In the genomic region with DNA sequence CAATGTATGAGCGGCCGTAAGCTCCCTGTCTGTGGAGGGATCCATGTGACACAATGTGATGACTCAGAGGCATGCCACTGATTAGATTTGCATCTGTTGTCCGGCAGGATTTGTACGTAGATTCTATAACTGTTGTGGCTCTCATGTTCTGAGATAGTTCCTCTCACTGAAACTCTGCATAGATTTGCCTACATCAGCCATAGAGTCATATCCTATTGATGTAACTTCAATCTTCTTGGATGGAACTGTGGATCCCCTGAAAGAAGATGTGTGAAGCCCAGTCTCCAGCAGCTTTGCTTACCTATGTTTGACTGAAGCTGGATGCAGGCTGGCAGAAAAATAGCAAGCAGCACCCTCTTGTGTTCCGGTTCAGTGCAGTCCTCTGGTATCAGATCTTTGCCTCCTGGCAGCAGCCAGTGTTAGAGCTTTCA, we compare ENCODE assay signal across 10 mouse cellular contexts. TPM values are rescaled to one million over a fixed set of nuclear protein-coding genes. Genes with fewer than 3 reads are reported as not detected.
DNase-seq lines count a peak whose midpoint lies in the region; ATAC-seq and TF ChIP-seq lines count a peak whose summit lies in the region.
"Had no signal": no experiment of that assay in that cellular context is flagged by ENCODE, and none has a peak within 500 bp of the region (broad histone marks: within the 10 kb centered on the region; RNA-seq: fewer than 3 reads in every experiment).

No protein-coding gene starts in this region.

- H3K9ac ChIP-seq in intestine, postnatal 0 days (ENCODE audit: low read depth, low read length): no peak overlapping the region
- H3K9ac ChIP-seq in intestine, embryonic 15.5 days: no peak overlapping the region
- no peak overlapping the region for H3K9ac ChIP-seq in neural tube, embryonic 15.5 days (replicated peaks)

- H3K4me2 ChIP-seq in intestine, postnatal 0 days (replicated peaks; ENCODE audit: low read depth): no peak overlapping the region
- H3K4me2 ChIP-seq in intestine, embryonic 15.5 days (replicated peaks): no peak overlapping the region
- H3K4me2 ChIP-seq in neural tube, embryonic 15.5 days: no peak overlapping the region

- no peaks in the 10 kb centered on the region for H3K79me2 ChIP-seq in macrophage (ENCODE audit: inconsistent target)

- TF ChIP-seq POLR2A in brain, embryonic 14.5 days (IDR thresholded peaks at IDR 0.05; ENCODE audit: borderline replicate concordance, extremely low read depth, insufficient read depth, insufficient read length, poor library complexity, severe bottlenecking): no peak

- no peaks in the 10 kb centered on the region for H3K36me3 ChIP-seq in intestine, postnatal 0 days (ENCODE audit: control insufficient read depth, insufficient read depth)
- H3K36me3 ChIP-seq in intestine, embryonic 15.5 days: no peaks in the 10 kb centered on the region
- no peaks in the 10 kb centered on the region for H3K36me3 ChIP-seq in macrophage (ENCODE audit: inconsistent target)
- H3K36me3 ChIP-seq in neural tube, embryonic 15.5 days: no peaks in the 10 kb centered on the region
- H3K36me3 ChIP-seq: embryonic facial prominence, embryonic 10.5 days; G1E had no signal

- H3K9me3 ChIP-seq in intestine, postnatal 0 days (ENCODE audit: control insufficient read depth): no peaks in the 10 kb centered on the region
- no peaks in the 10 kb centered on the region for H3K9me3 ChIP-seq in intestine, embryonic 15.5 days
- H3K9me3 ChIP-seq in neural tube, embryonic 15.5 days (replicated peaks): no peaks in the 10 kb centered on the region
- H3K9me3 ChIP-seq: embryonic facial prominence, embryonic 10.5 days had no signal

- H3K27ac ChIP-seq in intestine, postnatal 0 days (ENCODE audit: low read depth, low read length): no peak overlapping the region
- H3K27ac ChIP-seq in intestine, embryonic 15.5 days: no peak overlapping the region
- H3K27ac ChIP-seq in macrophage: peak overlapping the region; percentile 98
- H3K27ac ChIP-seq in neural tube, embryonic 15.5 days (replicated peaks): no peak overlapping the region
- H3K27ac ChIP-seq: embryonic facial prominence, embryonic 10.5 days had no signal

- peak; percentile 75 for DNase-seq in A20 (ENCODE audit: low read depth, low spot score)
- peak; percentile 14 for DNase-seq in brain, embryonic 14.5 days (ENCODE audit: low read depth)
- DNase-seq in neural tube, embryonic 10.5 days (ENCODE audit: extremely low spot score, low spot score): no peak

- TF ChIP-seq CTCF in intestine, postnatal 0 days (IDR thresholded peaks at IDR 0.05; ENCODE audit: low read depth): peak; percentile 24
- TF ChIP-seq CTCF in brain, embryonic 14.5 days (IDR thresholded peaks at IDR 0.05; ENCODE audit: borderline replicate concordance, extremely low read depth, insufficient read depth, insufficient read length): no peak

- no peak for ATAC-seq in intestine, postnatal 0 days
- no peak for ATAC-seq in intestine, embryonic 15.5 days
- no peak for ATAC-seq in neural tube, embryonic 15.5 days (ENCODE audit: low FRiP score)
- ATAC-seq: midbrain, embryonic 16.5 days had no signal

- no peak overlapping the region for H3K4me3 ChIP-seq in intestine, postnatal 0 days (ENCODE audit: low read depth, low read length)
- H3K4me3 ChIP-seq in intestine, embryonic 15.5 days (replicated peaks): no peak overlapping the region
- no peak overlapping the region for H3K4me3 ChIP-seq in macrophage (ENCODE audit: inconsistent target)
- H3K4me3 ChIP-seq in neural tube, embryonic 15.5 days (replicated peaks): no peak overlapping the region
- H3K4me3 ChIP-seq: embryonic facial prominence, embryonic 10.5 days had no signal

- WGBS in intestine, postnatal 0 days: 51% methylated on average over 5 of the region's 5 CpGs
- WGBS in intestine, embryonic 15.5 days: 66% methylated on average over 5 of the region's 5 CpGs
- WGBS in macrophage (ENCODE audit: missing documents): 27% methylated on average over 5 of the region's 5 CpGs
- 85% methylated on average over 5 of the region's 5 CpGs for WGBS in neural tube, embryonic 15.5 days

- H3K4me1 ChIP-seq in intestine, postnatal 0 days (replicated peaks; ENCODE audit: control insufficient read depth, insufficient read depth, low read length): no peaks in the 10 kb centered on the region
- H3K4me1 ChIP-seq in intestine, embryonic 15.5 days (replicated peaks): no peaks in the 10 kb centered on the region
- no peaks in the 10 kb centered on the region for H3K4me1 ChIP-seq in neural tube, embryonic 15.5 days
- H3K4me1 ChIP-seq: embryonic facial prominence, embryonic 10.5 days had no signal

- no peaks in the 10 kb centered on the region for H3K27me3 ChIP-seq in intestine, postnatal 0 days (replicated peaks; ENCODE audit: control insufficient read depth, insufficient read depth, low read length)
- no peaks in the 10 kb centered on the region for H3K27me3 ChIP-seq in intestine, embryonic 15.5 days (replicated peaks)
- no peaks in the 10 kb centered on the region for H3K27me3 ChIP-seq in neural tube, embryonic 15.5 days (replicated peaks)

RNA-seq across cellular contexts. Expression of a gene that starts 5.7 kb away (rescaled TPM):
- polyA plus RNA-seq in intestine, postnatal 0 days (2015; fragmentation: Nextera tagmentation; extraction: Ambion mirVana): 0.18 and 0.21 TPM in 2 replicates
- 0.26 and 0.57 TPM in 2 replicates for polyA plus RNA-seq in intestine, embryonic 15.5 days (2015; fragmentation: Nextera tagmentation; extraction: Ambion mirVana)
- 0.04 TPM in 1 of 2 replicates, not detected in the other for polyA plus RNA-seq in brain, embryonic 14.5 days (2012; rRNA removed)
- total RNA-seq in macrophage (2018; cell fraction: chromatin; rRNA removed): 1,000 to 10,000 TPM in 9 of 26 experiments, 100 to 1,000 TPM in 17; 248 to 1,912 (median 729) TPM
- 1,000 to 10,000 TPM in 1 of 26 experiments, 100 to 1,000 TPM in 25; 219 to 1,276 (median 582) TPM for total RNA-seq in macrophage (2018; cell fraction: cytosol; rRNA removed)
- 1,000 to 10,000 TPM in 13 of 26 experiments, 100 to 1,000 TPM in 13; 184 to 2,064 (median 1,037) TPM for total RNA-seq in macrophage (2018; cell fraction: nucleus; rRNA removed)
- polyA plus RNA-seq in macrophage (2018): 92.5 to 257 TPM (median 179 TPM) in 3 replicates
- polyA plus RNA-seq in neural tube, embryonic 15.5 days (2015; fragmentation: Nextera tagmentation; extraction: Ambion mirVana): 0.08 and 0.68 TPM in 2 replicates
- polyA plus RNA-seq: embryonic facial prominence, embryonic 10.5 days; G1E; midbrain, embryonic 16.5 days had no signal

RNA-seq across cellular contexts. Expression of a gene that starts 23.2 kb away (rescaled TPM):
- polyA plus RNA-seq in intestine, postnatal 0 days (2015; fragmentation: Nextera tagmentation; extraction: Ambion mirVana): 3.9 and 4.3 TPM in 2 replicates
- 3.8 and 4.5 TPM in 2 replicates for polyA plus RNA-seq in intestine, embryonic 15.5 days (2015; fragmentation: Nextera tagmentation; extraction: Ambion mirVana)
- polyA plus RNA-seq in brain, embryonic 14.5 days (2012; rRNA removed): 0.30 and 0.62 TPM in 2 replicates
- total RNA-seq in macrophage (2018; cell fraction: chromatin; rRNA removed): 100 to 1,000 TPM in 25 of 26 experiments, 10 to 100 TPM in 1; 76.3 to 222 (median 181) TPM
- 100 to 1,000 TPM; 200 to 270 (median 237) TPM for total RNA-seq in macrophage (2018; cell fraction: cytosol; rRNA removed)
- 100 to 1,000 TPM; 137 to 292 (median 225) TPM for total RNA-seq in macrophage (2018; cell fraction: nucleus; rRNA removed)
- polyA plus RNA-seq in macrophage (2018): 230 to 330 TPM (median 260 TPM) in 3 replicates
- polyA plus RNA-seq in neural tube, embryonic 15.5 days (2015; fragmentation: Nextera tagmentation; extraction: Ambion mirVana): 1.3 and 11.7 TPM in 2 replicates
- total RNA-seq: G1E had no signal
- polyA plus RNA-seq: G1E had no signal

RNA-seq across cellular contexts. Expression of a gene that starts 51.4 kb away (rescaled TPM):
- 0.18 and 0.55 TPM in 2 replicates for polyA plus RNA-seq in intestine, postnatal 0 days (2015; fragmentation: Nextera tagmentation; extraction: Ambion mirVana)
- polyA plus RNA-seq in intestine, embryonic 15.5 days (2015; fragmentation: Nextera tagmentation; extraction: Ambion mirVana): 0.53 and 0.60 TPM in 2 replicates
- polyA plus RNA-seq in brain, embryonic 14.5 days (2012; rRNA removed): 0.08 and 0.19 TPM in 2 replicates
- total RNA-seq in macrophage (2018; cell fraction: chromatin; rRNA removed): 100 to 1,000 TPM in 23 of 26 experiments, 10 to 100 TPM in 3; 76.8 to 200 (median 144) TPM
- 100 to 1,000 TPM; 293 to 703 (median 450) TPM for total RNA-seq in macrophage (2018; cell fraction: cytosol; rRNA removed)
- 100 to 1,000 TPM; 156 to 447 (median 313) TPM for total RNA-seq in macrophage (2018; cell fraction: nucleus; rRNA removed)
- 199 to 492 TPM (median 394 TPM) in 3 replicates for polyA plus RNA-seq in macrophage (2018)
- 0.13 and 1.3 TPM in 2 replicates for polyA plus RNA-seq in neural tube, embryonic 15.5 days (2015; fragmentation: Nextera tagmentation; extraction: Ambion mirVana)
- polyA plus RNA-seq: G1E had no signal

Comparison
In these comparisons a context has a peak if more than half of its experiments do, and no peak if none do; other contexts are left out.
1. RNA of a gene that starts 5.7 kb away (polyA plus RNA-seq): 92.5 to 257 TPM in macrophage; 0.26 to 0.57 TPM in intestine, embryonic 15.5 days, 0.18 to 0.21 TPM in intestine, postnatal 0 days, 0.08 to 0.68 TPM in neural tube, embryonic 15.5 days and 0.04 TPM in brain, embryonic 14.5 days; every median in the first group is over 10 times any median in the second.
2. RNA of a gene that starts 23.2 kb away (polyA plus RNA-seq): 230 to 330 TPM in macrophage; 3.9 to 4.3 TPM in intestine, postnatal 0 days, 3.8 to 4.5 TPM in intestine, embryonic 15.5 days, 1.3 to 11.7 TPM in neural tube, embryonic 15.5 days and 0.30 to 0.62 TPM in brain, embryonic 14.5 days; every median in the first group is over 10 times any median in the second.
3. RNA of a gene that starts 51.4 kb away (polyA plus RNA-seq): 199 to 492 TPM in macrophage; 0.53 to 0.60 TPM in intestine, embryonic 15.5 days, 0.18 to 0.55 TPM in intestine, postnatal 0 days, 0.13 to 1.3 TPM in neural tube, embryonic 15.5 days and 0.08 to 0.19 TPM in brain, embryonic 14.5 days; every median in the first group is over 10 times any median in the second.